In the genomic region with DNA sequence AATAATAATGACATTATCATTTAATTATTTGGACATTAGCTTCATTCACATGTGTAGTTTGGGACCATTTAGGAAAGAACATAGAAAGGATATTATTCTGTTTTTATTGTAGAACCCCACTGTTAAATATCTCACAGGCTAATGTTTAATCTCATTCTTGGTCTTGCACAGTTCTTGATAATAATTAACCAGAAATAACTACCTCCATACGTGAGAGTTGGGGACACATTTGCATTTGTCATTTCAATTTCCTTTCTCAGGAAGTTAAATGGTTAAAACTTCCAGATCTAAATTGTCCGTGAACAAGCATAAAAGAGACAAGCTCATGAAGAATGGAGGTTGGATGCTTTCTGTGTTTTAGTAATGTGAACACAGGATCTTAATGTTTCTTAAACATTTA, we compare ENCODE assay signal across 18 mouse cellular contexts.
"Had no signal": no experiment of that assay in that cellular context is flagged by ENCODE, and none has a peak within 500 bp of the region (broad histone marks: within the 10 kb centered on the region; RNA-seq: fewer than 3 reads in every experiment).

No protein-coding gene starts in this region.

- DNase-seq: lung, embryonic 14.5 days; lung, postnatal 10 days; lung, postnatal 4 days; midbrain, embryonic 14.5 days; retina, postnatal 1 day; right cerebral cortex, adult 18-20 months; right cerebral cortex, postnatal 25 days; right cerebral cortex, postnatal 4 days; spleen, adult 18-20 months; thymus, adult 18-20 months; thymus, postnatal 14 days; thymus, postnatal 36 days had no signal

- H3K9ac ChIP-seq: lung, embryonic 14.5 days; midbrain, embryonic 12.5 days; neural tube, embryonic 13.5 days; neural tube, embryonic 15.5 days had no signal

- H3K27ac ChIP-seq: midbrain, embryonic 10.5 days; midbrain, embryonic 12.5 days; neural tube, embryonic 13.5 days; neural tube, embryonic 15.5 days had no signal

- H3K27me3 ChIP-seq: midbrain, embryonic 12.5 days; neural tube, embryonic 13.5 days; neural tube, embryonic 15.5 days had no signal

- ATAC-seq: midbrain, embryonic 16.5 days had no signal

- H3K36me3 ChIP-seq: midbrain, embryonic 10.5 days; midbrain, embryonic 12.5 days; neural tube, embryonic 13.5 days; neural tube, embryonic 15.5 days had no signal

- H3K9me3 ChIP-seq: midbrain, embryonic 10.5 days; midbrain, embryonic 12.5 days; neural tube, embryonic 13.5 days; neural tube, embryonic 15.5 days had no signal

- H3K4me2 ChIP-seq: lung, embryonic 14.5 days; midbrain, embryonic 12.5 days; neural tube, embryonic 13.5 days; neural tube, embryonic 15.5 days had no signal

- H3K4me3 ChIP-seq: midbrain, embryonic 10.5 days; midbrain, embryonic 12.5 days; myocyte; neural tube, embryonic 13.5 days; neural tube, embryonic 15.5 days had no signal

- H3K4me1 ChIP-seq: midbrain, embryonic 10.5 days; midbrain, embryonic 12.5 days; neural tube, embryonic 13.5 days; neural tube, embryonic 15.5 days had no signal
